Mouse (Mus musculus): ENCODE results near the gene Olfr497.

- no peak for TF ChIP-seq POLR2A (IDR thresholded peaks at IDR 0.05; ENCODE audit: borderline replicate concordance, extremely low read depth, low read depth, low read length)
- no peak for TF ChIP-seq CTCF (IDR thresholded peaks at IDR 0.05; ENCODE audit: insufficient read depth, low read length)
Measured at GRCm38 (mm10) chr7:108392867-108393266, 27.4 kb upstream of the Olfr497 start, which contains the start of gene Olfr495.
